Mouse (Mus musculus): ENCODE data around the gene Kndc1. TPM values are rescaled to one million over a fixed set of nuclear protein-coding genes. Genes with fewer than 3 reads are reported as not detected.

Gene Kndc1
- total RNA-seq, 2 experiments from 2014 or later = 41.1 to 52.5 TPM

- DNase-seq (ENCODE audit: low spot score in 2 of 2) = no peak
- intact Hi-C loops (cut with DNase I) = no loop called here
Observed at GRCm38 (mm10) chr7:139944291-139945240, 50.1 kb downstream of the Kndc1 start.

GRCm38 (mm10) chr7:139945516-139945915, 51.0 kb downstream of the Kndc1 start:
- DNase-seq (ENCODE audit: low spot score in 2 of 2) = no peak
- intact Hi-C loops (cut with DNase I) = no loop called here

GRCm38 (mm10) chr7:139946032-139946431, 51.5 kb downstream of the Kndc1 start:
- intact Hi-C loops (cut with DNase I) = no loop called here
- no peak for DNase-seq (ENCODE audit: low spot score in 2 of 2)

- intact Hi-C loops (cut with DNase I) = no loop called here
- no peak for DNase-seq (ENCODE audit: low spot score in 2 of 2)
Observed at GRCm38 (mm10) chr7:139949893-139950282, 55.4 kb downstream of the Kndc1 start.

GRCm38 (mm10) chr7:139950283-139950971, 55.9 kb downstream of the Kndc1 start:
- intact Hi-C loops (cut with DNase I) = no loop called here
- DNase-seq (ENCODE audit: low spot score in 2 of 2) = no peak

GRCm38 (mm10) chr7:139951079-139951478, 56.6 kb downstream of the Kndc1 start:
- intact Hi-C loops (cut with DNase I) = no loop called here
- DNase-seq (ENCODE audit: low spot score in 2 of 2) = no peak

GRCm38 (mm10) chr7:139951991-139952633, 57.6 kb downstream of the Kndc1 start:
- no peak for DNase-seq (ENCODE audit: low spot score in 2 of 2)
- intact Hi-C loops (cut with DNase I) = no loop called here

GRCm38 (mm10) chr7:139955505-139955904, 61.0 kb downstream of the Kndc1 start:
- no peak for DNase-seq (ENCODE audit: low spot score in 2 of 2)
- intact Hi-C loops (cut with DNase I) = no loop called here

- intact Hi-C loops (cut with DNase I) = no loop called here
Observed at GRCm38 (mm10) chr7:139956658-139957057, 62.2 kb downstream of the Kndc1 start.

GRCm38 (mm10) chr7:139957437-139957836, 62.9 kb downstream of the Kndc1 start:
- no peak for DNase-seq (ENCODE audit: low spot score in 2 of 2)
- intact Hi-C loops (cut with DNase I) = no loop called here

More at GRCm38 (mm10) chr7:139956658-139957057, 62.2 kb downstream of the Kndc1 start:
- DNase-seq (ENCODE audit: low spot score in 2 of 2) = no peak

- intact Hi-C loops (cut with DNase I) = no loop called here
- DNase-seq (ENCODE audit: low spot score in 2 of 2) = no peak
Observed at GRCm38 (mm10) chr7:139957958-139958357, 63.5 kb downstream of the Kndc1 start.

GRCm38 (mm10) chr7:139961141-139961540, 66.6 kb downstream of the Kndc1 start:
- intact Hi-C loops (cut with DNase I) = no loop called here
- DNase-seq (ENCODE audit: low spot score in 2 of 2) = no peak

- intact Hi-C loops (cut with DNase I) = no loop called here
Observed at GRCm38 (mm10) chr7:139963814-139964213, 69.3 kb downstream of the Kndc1 start.

GRCm38 (mm10) chr7:139967175-139967574, 72.7 kb downstream of the Kndc1 start:
- intact Hi-C loops (cut with DNase I) = no loop called here
- DNase-seq (ENCODE audit: low spot score in 2 of 2) = no peak

More at GRCm38 (mm10) chr7:139963814-139964213, 69.3 kb downstream of the Kndc1 start:
- no peak for DNase-seq (ENCODE audit: low spot score in 2 of 2)

- DNase-seq (ENCODE audit: low spot score in 2 of 2) = no peak
- intact Hi-C loops (cut with DNase I) = no loop called here
Observed at GRCm38 (mm10) chr7:139968428-139968827, 73.9 kb downstream of the Kndc1 start.

GRCm38 (mm10) chr7:139969348-139970130, 75.0 kb downstream of the Kndc1 start:
- peak; percentile 93 to 94 for DNase-seq (ENCODE audit: low spot score in 2 of 2)
- intact Hi-C loops (cut with DNase I) = loop anchor here (1.0 to 10.0 kb wide), 2 partner anchors 94 to 175 kb away; no protein-coding TSS in a partner anchor

GRCm38 (mm10) chr7:139970216-139970919, 75.9 kb downstream of the Kndc1 start:
- DNase-seq (ENCODE audit: low spot score in 2 of 2) = no peak
- intact Hi-C loops (cut with DNase I) = loop anchor here (10.0 kb wide), 1 partner anchor 174 kb away; no protein-coding TSS in a partner anchor

- intact Hi-C loops (cut with DNase I) = loop anchor here (10.0 kb wide), 1 partner anchor 174 kb away; no protein-coding TSS in a partner anchor
- DNase-seq (ENCODE audit: low spot score in 2 of 2) = no peak
Observed at GRCm38 (mm10) chr7:139970979-139971378, 76.5 kb downstream of the Kndc1 start.
